Mouse (Mus musculus) E14TG2a.4 (cell line): ENCODE measurements at regions not wholly inside any gene's neighbourhood (a gene's known extent, or its start where the extent isn't known, plus 50 kb on each side); places are given as distances from the start of the nearest gene placed in this dataset.

Experiments used
- H3K27me3 ChIP-seq: 2 replicates; pipeline ENCODE4 v1.6.1; 2014; ENCODE audit warnings: low read length, control low read depth; ENCODE audit not compliant: insufficient read depth
- H3K36me3 ChIP-seq: 2 replicates; pipeline ENCODE4 v1.6.1; 2014; ENCODE audit warnings: low read length, control low read depth; ENCODE audit not compliant: insufficient read depth
- H3K4me1 ChIP-seq: replicated peaks from 2 replicates; pipeline ENCODE4 v1.6.1; 2014; ENCODE audit warnings: low read depth, low read length, control low read depth
- H3K4me3 ChIP-seq: replicated peaks from 2 replicates; pipeline ENCODE4 v1.5.1; 2014; ENCODE audit warnings: mild to moderate bottlenecking, low read length
- H3K9me3 ChIP-seq: 2 replicates; pipeline ENCODE4 v1.6.1; 2014; ENCODE audit warnings: low read length, control low read depth
- CTCF ChIP-seq: conservative IDR thresholded peaks from 2 replicates; pipeline ENCODE4 v1.5.1; 2014; ENCODE audit warnings: low read length
- NANOG ChIP-seq: IDR thresholded peaks from 2 replicates; pipeline ENCODE4 v1.6.1; 2014; ENCODE audit warnings: borderline replicate concordance, low read length, mixed read lengths
- POU5F1 ChIP-seq: IDR thresholded peaks from 2 replicates; pipeline ENCODE4 v1.6.1; 2014; ENCODE audit warnings: low read length, borderline replicate concordance

DNA sequence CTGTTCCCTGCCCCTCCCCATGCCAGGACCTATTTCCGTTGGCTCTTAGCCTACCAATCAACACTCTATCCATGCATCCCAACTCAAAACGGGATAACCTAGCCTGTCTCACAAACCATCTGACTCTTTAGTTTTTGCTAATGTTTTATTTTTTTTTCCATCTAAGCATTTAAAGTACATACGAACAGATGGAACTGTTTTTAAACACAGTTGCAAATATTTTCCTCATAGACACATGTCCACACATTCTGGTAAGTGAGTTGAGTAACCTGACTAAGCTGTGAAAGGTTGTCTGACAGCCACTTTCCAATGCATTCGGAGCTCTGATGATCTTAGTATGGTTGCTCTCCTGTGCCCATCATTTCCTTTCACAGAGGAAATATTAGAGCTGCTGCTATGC is 384.9 kb downstream of the Gm826 start:
- Histone ChIP-seq H3K4me3 (no peak overlapping the region), H3K9me3 (no peaks in the 10 kb centered on the region), H3K36me3 (no peaks in the 10 kb centered on the region), H3K27me3 (no peaks in the 10 kb centered on the region), H3K4me1 (no peaks in the 10 kb centered on the region)
- TF ChIP-seq NANOG (no peak), CTCF (no peak), POU5F1 (no peak)

DNA sequence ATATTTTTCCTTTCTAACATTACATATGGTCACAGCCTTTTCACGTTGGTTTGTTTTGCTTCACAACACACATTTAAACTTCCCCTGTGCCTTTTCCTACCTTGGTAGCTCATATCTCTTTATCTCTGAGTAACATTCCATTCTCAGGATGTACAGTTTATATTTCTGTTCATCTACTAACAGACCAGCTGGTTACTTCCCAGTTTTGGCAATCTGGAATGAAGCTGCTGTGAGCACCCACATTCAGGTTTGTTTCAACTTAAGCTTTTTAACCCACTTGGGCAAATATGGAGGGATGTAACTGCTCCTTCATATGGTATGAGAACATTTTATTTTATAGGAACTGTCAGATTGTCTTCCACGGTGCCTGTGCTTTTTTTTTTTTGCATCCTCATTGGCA is 403.2 kb downstream of the Gm826 start:
- Histone ChIP-seq H3K27me3 (no peaks in the 10 kb centered on the region), H3K9me3 (no peaks in the 10 kb centered on the region), H3K36me3 (no peaks in the 10 kb centered on the region), H3K4me1 (no peaks in the 10 kb centered on the region), H3K4me3 (no peak overlapping the region)
- TF ChIP-seq NANOG (no peak), CTCF (no peak), POU5F1 (no peak)

DNA sequence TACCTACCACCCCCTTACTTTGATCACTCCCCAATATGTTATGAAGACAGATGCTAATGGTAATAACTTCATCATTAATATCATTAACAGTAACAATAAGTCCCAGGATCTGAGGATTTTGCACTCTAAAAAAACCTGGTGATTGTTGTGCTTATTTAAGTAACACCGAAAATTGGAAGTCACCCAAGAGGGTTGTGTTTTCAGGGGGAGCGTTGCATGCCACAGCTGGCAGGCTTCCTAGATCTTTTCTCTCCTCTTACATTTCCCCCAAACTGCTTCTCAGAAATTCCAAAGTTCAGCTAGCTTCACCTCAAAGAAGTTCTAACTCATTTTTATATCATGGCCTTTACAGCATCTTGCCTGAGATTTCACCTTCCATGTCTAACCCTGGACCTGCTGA is 444.3 kb downstream of the Gm826 start:
- no peak for TF ChIP-seq NANOG
- no peak for TF ChIP-seq POU5F1
- no peak for TF ChIP-seq CTCF
- Histone ChIP-seq H3K4me3 (no peak overlapping the region), H3K27me3 (no peaks in the 10 kb centered on the region), H3K36me3 (no peaks in the 10 kb centered on the region), H3K9me3 (no peaks in the 10 kb centered on the region), H3K4me1 (no peaks in the 10 kb centered on the region)

DNA sequence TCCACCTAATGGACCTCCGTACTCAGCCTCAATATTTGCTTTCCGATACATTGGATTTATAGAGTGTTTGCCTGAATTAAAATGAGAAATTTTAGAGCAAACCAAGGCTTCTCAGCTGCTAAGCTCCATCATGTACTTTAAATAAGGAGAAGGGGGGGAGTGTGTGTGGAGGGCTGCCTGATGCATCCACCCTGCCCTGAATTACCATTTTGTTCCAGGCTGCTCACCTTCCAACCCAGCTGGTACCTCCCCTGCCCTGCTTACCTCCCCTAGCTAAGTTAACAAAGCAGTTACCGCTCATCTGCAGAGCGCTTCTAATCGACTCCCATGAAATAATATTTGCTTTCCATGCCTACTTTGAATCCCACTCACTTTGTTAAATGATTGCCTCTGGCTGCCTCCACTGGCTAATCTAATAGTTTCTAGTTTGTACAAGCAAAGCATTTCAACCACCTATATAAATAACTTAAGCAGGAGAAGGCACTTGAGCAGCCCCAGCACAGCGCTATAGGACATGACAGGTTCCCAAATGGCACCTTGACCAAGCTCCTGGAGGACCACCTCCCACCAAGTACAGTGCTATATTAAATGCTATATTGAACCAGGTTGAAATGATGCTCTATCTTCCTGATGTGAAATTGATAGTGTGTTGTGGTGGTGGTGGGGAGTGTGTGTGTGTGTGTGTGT is 449.0 kb downstream of the Gm826 start:
- H3K4me1 ChIP-seq = no peaks in the 10 kb centered on the region
- H3K9me3 ChIP-seq = no peaks in the 10 kb centered on the region
- H3K27me3 ChIP-seq = no peaks in the 10 kb centered on the region
- H3K4me3 ChIP-seq = no peak overlapping the region
- no peaks in the 10 kb centered on the region for H3K36me3 ChIP-seq
- no peak for TF ChIP-seq CTCF

DNA sequence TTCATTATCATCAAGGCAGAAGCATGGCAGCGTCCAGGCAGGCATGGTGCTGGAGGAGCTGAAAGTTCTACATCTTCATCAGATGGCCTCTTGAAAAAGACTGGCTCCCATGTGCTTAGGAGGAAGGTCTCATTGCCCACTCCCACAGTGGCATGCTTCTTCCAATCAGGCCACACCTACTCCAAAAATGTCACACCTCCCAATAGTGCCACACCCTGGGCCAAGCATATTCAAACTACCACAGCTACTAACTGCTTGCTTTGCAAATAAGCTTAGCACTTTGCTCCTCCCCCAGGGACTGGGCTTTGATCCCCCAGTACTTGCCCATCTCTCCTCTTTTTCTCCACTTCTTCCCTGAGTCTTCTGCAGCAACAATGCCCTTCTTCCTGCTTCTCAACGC is 467.0 kb downstream of the Gm826 start:
- H3K27me3 ChIP-seq = no peaks in the 10 kb centered on the region
- no peaks in the 10 kb centered on the region for H3K36me3 ChIP-seq
- H3K4me3 ChIP-seq = no peak overlapping the region
- TF ChIP-seq NANOG (no peak), CTCF (no peak), POU5F1 (no peak)
- H3K4me1 ChIP-seq = peaks cover 4% of the 10 kb centered on the region; the same call in 1 of the 2 replicates
- H3K9me3 ChIP-seq = no peaks in the 10 kb centered on the region

DNA sequence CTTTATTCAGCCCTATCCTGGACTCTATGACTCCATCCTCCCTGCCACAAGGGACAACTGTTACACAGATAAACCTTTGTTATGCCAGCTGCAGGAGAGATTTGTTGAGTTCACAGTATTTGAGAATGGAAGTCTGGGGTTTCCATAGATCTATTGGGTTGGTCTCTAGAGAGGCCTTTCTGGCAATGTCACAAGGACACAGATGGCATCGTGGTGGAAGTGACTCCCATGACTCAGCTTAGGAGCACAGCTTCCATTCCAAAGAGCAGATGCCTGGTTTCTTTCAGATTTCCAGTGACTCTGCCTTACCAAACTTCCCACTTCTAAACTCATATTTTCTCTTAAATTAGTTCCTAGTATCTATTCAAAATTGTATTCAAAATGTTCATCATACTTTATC is 467.6 kb downstream of the Gm826 start:
- Histone ChIP-seq H3K36me3 (no peaks in the 10 kb centered on the region), H3K9me3 (no peaks in the 10 kb centered on the region), H3K27me3 (no peaks in the 10 kb centered on the region), H3K4me3 (no peak overlapping the region), H3K4me1 (peaks cover 4% of the 10 kb centered on the region; the same call in 1 of the 2 replicates)
- TF ChIP-seq POU5F1 = no peak
- no peak for TF ChIP-seq CTCF
- no peak for TF ChIP-seq NANOG

DNA sequence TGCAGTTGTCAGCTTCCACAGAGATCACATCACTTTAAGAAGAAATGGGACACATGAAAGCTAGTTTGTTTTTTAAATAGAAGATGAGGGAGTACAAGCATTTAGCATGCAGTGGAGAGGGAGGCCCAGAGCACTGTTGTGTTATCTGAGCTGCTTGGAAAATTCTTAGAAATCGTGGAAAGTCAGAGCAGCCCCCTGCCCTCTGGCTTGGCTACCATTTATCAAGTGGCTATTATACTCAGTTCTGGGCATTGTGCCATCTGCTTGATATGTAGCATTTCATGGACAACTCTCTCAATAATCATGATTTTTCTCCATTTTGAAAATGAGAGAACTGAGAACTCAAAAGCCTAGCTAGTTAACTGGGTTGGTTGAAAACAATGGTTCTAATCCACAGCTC is 470.8 kb downstream of the Gm826 start:
- no peak for TF ChIP-seq CTCF
- no peak for TF ChIP-seq POU5F1
- no peak for TF ChIP-seq NANOG
- Histone ChIP-seq H3K4me3 (no peak overlapping the region), H3K4me1 (peaks cover 4% of the 10 kb centered on the region; the same call in 1 of the 2 replicates), H3K9me3 (no peaks in the 10 kb centered on the region), H3K27me3 (no peaks in the 10 kb centered on the region), H3K36me3 (no peaks in the 10 kb centered on the region)

DNA sequence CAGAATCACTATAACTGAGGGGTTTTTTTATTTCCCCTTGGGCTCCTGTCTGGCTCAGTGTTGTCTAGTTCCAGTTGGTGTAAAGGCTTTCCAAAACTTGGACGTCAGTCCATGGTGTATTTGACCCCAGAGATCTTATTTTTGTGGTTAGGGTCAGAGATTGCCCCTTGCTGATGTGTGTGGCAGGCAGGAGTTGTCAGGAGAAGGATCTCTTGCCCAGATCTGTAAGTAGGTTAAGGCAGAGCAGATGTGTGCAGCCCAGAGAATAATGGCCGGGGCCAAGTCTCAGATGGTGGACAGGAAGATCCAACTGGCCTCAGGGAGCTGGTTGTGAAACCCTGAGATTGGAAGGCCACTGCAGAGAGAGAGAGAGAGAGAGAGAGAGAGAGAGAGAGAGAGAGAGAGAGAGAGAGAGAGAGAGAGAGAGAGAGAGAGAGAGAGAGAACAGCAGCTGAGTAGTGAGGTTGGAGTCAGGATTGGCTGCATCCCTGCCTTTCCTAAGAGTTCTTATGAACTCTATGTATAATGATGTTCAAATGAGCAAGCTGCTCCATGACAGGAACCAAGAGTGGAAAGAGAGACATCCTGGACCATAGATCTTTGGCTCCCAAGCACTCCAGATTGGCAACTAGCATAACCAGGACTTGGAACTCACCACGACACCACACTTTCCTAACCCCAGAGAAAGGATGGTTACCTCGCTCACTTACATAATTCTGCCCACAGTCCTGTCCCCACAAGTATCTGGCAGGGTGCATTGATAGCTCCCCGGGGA is 479.9 kb downstream of the Gm826 start:
- H3K4me1 ChIP-seq = no peaks in the 10 kb centered on the region
- no peaks in the 10 kb centered on the region for H3K36me3 ChIP-seq
- TF ChIP-seq NANOG = no peak
- TF ChIP-seq CTCF = no peak
- TF ChIP-seq POU5F1 = no peak
- no peaks in the 10 kb centered on the region for H3K9me3 ChIP-seq
- no peaks in the 10 kb centered on the region for H3K27me3 ChIP-seq
- no peak overlapping the region for H3K4me3 ChIP-seq

DNA sequence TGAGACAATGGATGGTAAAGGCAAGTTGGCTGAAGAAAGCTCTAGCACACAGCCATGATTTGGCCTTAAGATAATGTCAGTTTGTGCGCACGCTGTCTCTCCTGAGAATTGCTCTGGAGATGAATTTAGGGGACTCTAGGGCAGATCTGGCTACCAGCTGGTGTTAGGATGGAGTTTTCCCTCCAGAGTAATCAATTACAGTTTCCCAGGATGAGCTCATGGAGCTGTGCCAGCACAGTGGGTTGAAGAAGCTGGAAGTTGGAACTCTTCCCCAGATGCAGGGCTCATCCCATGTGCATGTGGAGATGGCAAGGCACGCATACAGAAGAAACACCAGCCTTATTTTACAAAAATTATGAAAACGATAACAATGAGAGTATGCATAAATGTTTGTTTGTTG is 481.0 kb downstream of the Gm826 start:
- Histone ChIP-seq H3K36me3 (no peaks in the 10 kb centered on the region), H3K27me3 (no peaks in the 10 kb centered on the region), H3K4me3 (no peak overlapping the region), H3K9me3 (no peaks in the 10 kb centered on the region), H3K4me1 (no peaks in the 10 kb centered on the region)
- TF ChIP-seq NANOG (no peak), POU5F1 (no peak), CTCF (no peak)
